Mouse (Mus musculus) myocyte (in vitro differentiated cells): Measurements from ENCODE around the gene Dph1. TPM values are rescaled to one million over a fixed set of nuclear protein-coding genes. Genes with fewer than 3 reads are reported as not detected.

Experiments
- H3K27me3 ChIP-seq: one replicate; pipeline ENCODE4 v1.6.1; 2011; ENCODE audit not compliant: control insufficient read depth, insufficient read depth, insufficient read length
- H3K36me3 ChIP-seq: one replicate; pipeline ENCODE4 v1.6.1; 2011; ENCODE audit not compliant: control insufficient read depth, insufficient read depth
- H3K4me2 ChIP-seq: one replicate; pipeline ENCODE4 v1.6.1; 2011; ENCODE audit warnings: low read depth, control low read depth
- H3K4me3 ChIP-seq: one replicate; pipeline ENCODE4 v1.5.1; 2011; ENCODE audit warnings: mild to moderate bottlenecking, control low read depth, moderate library complexity
- H3K79me2 ChIP-seq: one replicate; pipeline ENCODE4 v1.6.1; 2011; ENCODE audit not compliant: control insufficient read depth, insufficient read depth
- H3ac ChIP-seq: one replicate; pipeline ENCODE4 v1.6.1; 2011; ENCODE audit not compliant: control insufficient read depth, insufficient read length
- CEBPB ChIP-seq: IDR thresholded peaks from 2 replicates; pipeline ENCODE4 v1.6.1; 2011; ENCODE audit warnings: mild to moderate bottlenecking, moderate library complexity; ENCODE audit not compliant: poor library complexity, insufficient read depth, severe bottlenecking
- E2F4 ChIP-seq: IDR thresholded peaks from one replicate; pipeline ENCODE4 v1.6.1; 2011; ENCODE audit warnings: mild to moderate bottlenecking, control low read depth, moderate library complexity; ENCODE audit not compliant: insufficient read depth
- MAX ChIP-seq: IDR thresholded peaks from one replicate; pipeline ENCODE4 v1.6.1; 2011; ENCODE audit warnings: low read depth, mild to moderate bottlenecking, control low read depth
- MYOD1 ChIP-seq, 3 experiments: IDR thresholded peaks; one replicate each; pipeline ENCODE4 v1.6.1; 2011; ENCODE audit warnings: control low read depth in 2 of 3, low read depth in 2 of 3, mild to moderate bottlenecking in 2 of 3, moderate library complexity in 1 of 3; ENCODE audit not compliant: insufficient read length in 2 of 3, control insufficient read depth in 1 of 3
- MYOG ChIP-seq, 3 experiments: IDR thresholded peaks; one replicate each; pipeline ENCODE4 v1.6.1; 2011; ENCODE audit warnings: control low read depth in 2 of 3, low read depth in 2 of 3, mild to moderate bottlenecking in 2 of 3; ENCODE audit not compliant: insufficient read length in 2 of 3, control insufficient read depth in 1 of 3, insufficient read depth in 1 of 3
- POLR2A ChIP-seq: IDR thresholded peaks from one replicate; pipeline ENCODE4 v1.6.1; 2011; ENCODE audit warnings: low read depth, mild to moderate bottlenecking, control low read depth, moderate library complexity; ENCODE audit not compliant: insufficient read length
- POLR2AphosphoS2 ChIP-seq: IDR thresholded peaks from one replicate; pipeline ENCODE4 v1.6.1; 2011; ENCODE audit warnings: low read depth, control low read depth; ENCODE audit not compliant: insufficient read length
- REST ChIP-seq: IDR thresholded peaks from one replicate; pipeline ENCODE4 v1.6.1; 2011; ENCODE audit warnings: mild to moderate bottlenecking, control low read depth, moderate library complexity; ENCODE audit not compliant: insufficient read depth, insufficient read length
- SRF ChIP-seq: IDR thresholded peaks from one replicate; pipeline ENCODE4 v1.6.1; 2011; ENCODE audit warnings: low read depth; ENCODE audit not compliant: control insufficient read depth, insufficient read length
- TCF12 ChIP-seq: IDR thresholded peaks from one replicate; pipeline ENCODE4 v1.6.1; 2011; ENCODE audit warnings: mild to moderate bottlenecking, control low read depth; ENCODE audit not compliant: poor library complexity, insufficient read depth, severe bottlenecking
- TCF3 ChIP-seq: IDR thresholded peaks from one replicate; pipeline ENCODE4 v1.6.1; 2011; ENCODE audit warnings: low read depth, control low read depth; ENCODE audit not compliant: insufficient read length
- USF1 ChIP-seq: IDR thresholded peaks from one replicate; pipeline ENCODE4 v1.6.1; 2011; ENCODE audit warnings: low read depth, mild to moderate bottlenecking, control low read depth, moderate library complexity
- polyA plus RNA-seq: library from polyadenylated mRNA; unstranded; fragments of >200 nt; fragmentation: generic; extraction: Trizol; gene quantifications from one replicate; pipeline ENCODE4 v1.2.1, GENCODE M21; 2012; ENCODE audit warnings: missing spikeins

The Dph1 gene
- polyA plus RNA-seq, 1 experiment = 15.8 TPM

GRCm38 (mm10) chr11:75156416-75156815 is 34.6 kb downstream of the Dph1 start:
- Histone ChIP-seq H3K27me3 (no peaks in the 10 kb centered on the region), H3K79me2 (no peaks in the 10 kb centered on the region), H3ac (no peak overlapping the region), H3K36me3 (peaks cover under 1% of the 10 kb centered on the region), H3K4me3 (no peak overlapping the region), H3K4me2 (no peak overlapping the region)
- TF ChIP-seq E2F4 = no peak
- TF ChIP-seq TCF3 = no peak
- no peak for TF ChIP-seq MYOD1 (IDR thresholded peaks at IDR 0.05; ENCODE audit: control insufficient read depth in 1 of 3, insufficient read length in 2 of 3, low read depth in 2 of 3)
- TF ChIP-seq MAX = no peak
- TF ChIP-seq TCF12 = no peak
- no peak for TF ChIP-seq MYOG (IDR thresholded peaks at IDR 0.05; ENCODE audit: control insufficient read depth in 1 of 3, insufficient read depth in 1 of 3, insufficient read length in 2 of 3, low read depth in 2 of 3)
- TF ChIP-seq POLR2A = no peak
- no peak for TF ChIP-seq USF1
- TF ChIP-seq REST = no peak

GRCm38 (mm10) chr11:75155985-75156384 is 35.1 kb downstream of the Dph1 start:
- Histone ChIP-seq H3K79me2 (no peaks in the 10 kb centered on the region), H3K4me3 (no peak overlapping the region), H3K27me3 (no peaks in the 10 kb centered on the region), H3K36me3 (peaks cover 5% of the 10 kb centered on the region), H3K4me2 (no peak overlapping the region), H3ac (no peak overlapping the region)
- TF ChIP-seq SRF (no peak), POLR2A (no peak), CEBPB (no peak), MAX (no peak), TCF12 (no peak), MYOG (IDR thresholded peaks at IDR 0.05; ENCODE audit: control insufficient read depth in 1 of 3, insufficient read depth in 1 of 3, insufficient read length in 2 of 3, low read depth in 2 of 3) (no peak), TCF3 (no peak), MYOD1 (IDR thresholded peaks at IDR 0.05; ENCODE audit: control insufficient read depth in 1 of 3, insufficient read length in 2 of 3, low read depth in 2 of 3) (no peak), POLR2AphosphoS2 (no peak), E2F4 (no peak), REST (no peak), USF1 (no peak)

DNA sequence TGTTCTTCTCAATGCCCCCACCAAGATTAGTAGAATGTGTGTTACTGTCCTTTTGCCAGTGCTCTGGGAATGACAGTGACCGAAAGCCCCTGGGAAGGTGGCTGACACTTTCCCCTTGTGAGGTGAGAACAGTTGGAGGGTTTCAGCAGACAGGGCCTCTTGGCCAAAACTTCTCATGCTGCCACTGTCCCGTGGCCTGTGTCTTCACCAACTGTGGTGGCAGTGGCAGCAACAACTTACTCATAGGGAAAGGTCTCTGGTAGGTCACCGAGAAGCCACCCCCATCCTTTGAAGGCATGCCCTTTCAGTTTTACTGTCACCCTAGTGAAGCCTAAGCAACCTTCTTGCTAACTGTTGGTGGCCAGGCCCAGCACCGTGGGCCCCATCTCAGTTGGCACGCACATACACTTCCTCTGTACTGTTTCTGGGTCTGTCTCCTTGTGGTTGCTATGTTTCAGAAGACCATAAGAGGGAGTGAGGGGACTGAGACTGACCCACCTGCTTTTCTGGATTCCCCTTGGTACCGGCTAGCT is 36.9 kb downstream of the Dph1 start:
- Histone ChIP-seq H3K79me2 (no peaks in the 10 kb centered on the region), H3K27me3 (no peaks in the 10 kb centered on the region), H3K36me3 (peaks cover 12% of the 10 kb centered on the region), H3K4me2 (no peak overlapping the region), H3K4me3 (no peak overlapping the region), H3ac (no peak overlapping the region)
- TF ChIP-seq REST (no peak), TCF12 (no peak), SRF (no peak), POLR2A (no peak), E2F4 (no peak), CEBPB (no peak), USF1 (no peak), POLR2AphosphoS2 (no peak), TCF3 (no peak), MYOG (IDR thresholded peaks at IDR 0.05; ENCODE audit: control insufficient read depth in 1 of 3, insufficient read depth in 1 of 3, insufficient read length in 2 of 3, low read depth in 2 of 3) (no peak)

- TF ChIP-seq POLR2AphosphoS2 = no peak
- peak in 1 of 3 experiments; percentile 8 for TF ChIP-seq MYOD1 (IDR thresholded peaks at IDR 0.05; ENCODE audit: control insufficient read depth in 1 of 3, insufficient read length in 2 of 3, low read depth in 2 of 3)
- H3K36me3 ChIP-seq = peaks cover 12% of the 10 kb centered on the region
- peak overlapping the region; percentile 48 for H3K4me2 ChIP-seq
- no peaks in the 10 kb centered on the region for H3K79me2 ChIP-seq
- H3K27me3 ChIP-seq = no peaks in the 10 kb centered on the region
- no peak overlapping the region for H3ac ChIP-seq
- H3K4me3 ChIP-seq = peak overlapping the region; percentile 14
Measured at GRCm38 (mm10) chr11:75152603-75153557, 38.2 kb downstream of the Dph1 start.

DNA sequence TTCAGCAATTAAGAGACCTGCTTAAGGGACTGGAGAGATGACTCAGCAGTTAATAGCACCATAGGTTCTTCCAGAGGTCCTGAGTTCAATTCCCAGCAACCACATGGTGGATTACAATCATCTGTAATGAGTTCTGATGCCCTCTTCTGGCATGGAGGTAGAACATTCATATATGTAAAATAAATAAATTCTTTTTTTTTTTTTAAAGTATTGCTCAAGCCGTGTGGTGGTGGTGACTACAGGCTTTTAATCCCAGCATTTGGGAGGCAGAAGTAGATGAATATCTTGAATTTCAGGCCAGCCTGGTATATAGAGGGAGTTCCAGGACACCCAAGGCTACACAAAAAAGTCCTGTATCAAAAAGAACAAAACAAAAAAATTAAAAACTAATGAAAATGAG is 40.7 kb downstream of the Dph1 start:
- Histone ChIP-seq H3K79me2 (no peaks in the 10 kb centered on the region), H3K4me2 (no peak overlapping the region), H3K4me3 (no peak overlapping the region), H3K27me3 (no peaks in the 10 kb centered on the region), H3ac (no peak overlapping the region), H3K36me3 (peaks cover 19% of the 10 kb centered on the region)
- TF ChIP-seq CEBPB = no peak
- TF ChIP-seq REST = no peak
- no peak for TF ChIP-seq USF1
- no peak for TF ChIP-seq MYOG (IDR thresholded peaks at IDR 0.05; ENCODE audit: control insufficient read depth in 1 of 3, insufficient read depth in 1 of 3, insufficient read length in 2 of 3, low read depth in 2 of 3)
- TF ChIP-seq TCF12 = no peak
- no peak for TF ChIP-seq POLR2A
- TF ChIP-seq TCF3 = no peak
- no peak for TF ChIP-seq MAX
- no peak for TF ChIP-seq E2F4
- no peak for TF ChIP-seq POLR2AphosphoS2
- no peak for TF ChIP-seq SRF
- no peak for TF ChIP-seq MYOD1 (IDR thresholded peaks at IDR 0.05; ENCODE audit: control insufficient read depth in 1 of 3, insufficient read length in 2 of 3, low read depth in 2 of 3)
